Mouse (Mus musculus): Measurements from ENCODE around the gene Timm17b. TPM values are rescaled to one million over a fixed set of nuclear protein-coding genes. Genes with fewer than 3 reads are reported as not detected.

The Timm17b gene
- polyA plus RNA-seq, 1 experiment from 2014 or later, result 150 TPM

Other genes starting within 250 kb of the Timm17b start
- gene Prickle3, start 242.1 kb upstream of the Timm17b start, polyA plus RNA-seq (2014; fragmentation: Nextera tagmentation; extraction: Ambion mirVana), result 6.5 and 8.2 TPM in 2 replicates
- gene Plp2, start 228.0 kb upstream of the Timm17b start, polyA plus RNA-seq (2014; fragmentation: Nextera tagmentation; extraction: Ambion mirVana), result 238 TPM in 2 replicates
- gene Magix, start 218.1 kb upstream of the Timm17b start, polyA plus RNA-seq (2014; fragmentation: Nextera tagmentation; extraction: Ambion mirVana), result 0.39 and 0.57 TPM in 2 replicates
- 33.6 and 38.0 TPM in 2 replicates for gene Gpkow, start 202.2 kb upstream of the Timm17b start, polyA plus RNA-seq (2014; fragmentation: Nextera tagmentation; extraction: Ambion mirVana)
- 21.5 and 24.9 TPM in 2 replicates for gene Wdr45, start 185.0 kb upstream of the Timm17b start, polyA plus RNA-seq (2014; fragmentation: Nextera tagmentation; extraction: Ambion mirVana)
- gene Gm45208, start 177.1 kb upstream of the Timm17b start, polyA plus RNA-seq (2014; fragmentation: Nextera tagmentation; extraction: Ambion mirVana), result 0.42 TPM in 1 of 2 replicates, not detected in the other
- 81.0 and 81.1 TPM in 2 replicates for gene Praf2, start 170.9 kb upstream of the Timm17b start, polyA plus RNA-seq (2014; fragmentation: Nextera tagmentation; extraction: Ambion mirVana)
- gene Ccdc120, start 148.5 kb upstream of the Timm17b start, polyA plus RNA-seq (2014; fragmentation: Nextera tagmentation; extraction: Ambion mirVana), result 14.1 and 15.4 TPM in 2 replicates
- 18.5 and 19.7 TPM in 2 replicates for gene Tfe3, start 136.8 kb upstream of the Timm17b start, polyA plus RNA-seq (2014; fragmentation: Nextera tagmentation; extraction: Ambion mirVana)
- gene Gripap1, start 109.6 kb upstream of the Timm17b start, polyA plus RNA-seq (2014; fragmentation: Nextera tagmentation; extraction: Ambion mirVana), result 31.3 and 35.8 TPM in 2 replicates
- 1.6 and 2.2 TPM in 2 replicates for gene Kcnd1, start 77.1 kb upstream of the Timm17b start, polyA plus RNA-seq (2014; fragmentation: Nextera tagmentation; extraction: Ambion mirVana)
- gene Otud5, start 58.0 kb upstream of the Timm17b start, polyA plus RNA-seq (2014; fragmentation: Nextera tagmentation; extraction: Ambion mirVana), result 30.4 and 32.1 TPM in 2 replicates
- 5.8 and 7.5 TPM in 2 replicates for gene Pim2, start 21.1 kb upstream of the Timm17b start, polyA plus RNA-seq (2014; fragmentation: Nextera tagmentation; extraction: Ambion mirVana)
- 12.3 and 12.6 TPM in 2 replicates for gene Slc35a2, start 15.3 kb upstream of the Timm17b start, polyA plus RNA-seq (2014; fragmentation: Nextera tagmentation; extraction: Ambion mirVana)
- 90.5 and 99.5 TPM in 2 replicates for gene Pqbp1, start 88 bp upstream of the Timm17b start, polyA plus RNA-seq (2014; fragmentation: Nextera tagmentation; extraction: Ambion mirVana)
- gene Gm10491, start 8.5 kb downstream of the Timm17b start, polyA plus RNA-seq (2014; fragmentation: Nextera tagmentation; extraction: Ambion mirVana), result not detected in 2 replicates
- not detected in 2 replicates for gene Gm10490, start 10.2 kb downstream of the Timm17b start, polyA plus RNA-seq (2014; fragmentation: Nextera tagmentation; extraction: Ambion mirVana)
- 10.1 and 13.8 TPM in 2 replicates for gene Pcsk1n, start 20.5 kb downstream of the Timm17b start, polyA plus RNA-seq (2014; fragmentation: Nextera tagmentation; extraction: Ambion mirVana)
- gene Eras, start 29.2 kb downstream of the Timm17b start, polyA plus RNA-seq (2014; fragmentation: Nextera tagmentation; extraction: Ambion mirVana), result not detected in 2 replicates
- 22.4 and 24.3 TPM in 2 replicates for gene Hdac6, start 48.5 kb downstream of the Timm17b start, polyA plus RNA-seq (2014; fragmentation: Nextera tagmentation; extraction: Ambion mirVana)
- 0.43 and 0.80 TPM in 2 replicates for gene Gata1, start 78.7 kb downstream of the Timm17b start, polyA plus RNA-seq (2014; fragmentation: Nextera tagmentation; extraction: Ambion mirVana)
- gene Glod5, start 119.1 kb downstream of the Timm17b start, polyA plus RNA-seq (2014; fragmentation: Nextera tagmentation; extraction: Ambion mirVana), result not detected in 2 replicates
- 59.7 and 61.8 TPM in 2 replicates for gene Suv39h1, start 175.4 kb downstream of the Timm17b start, polyA plus RNA-seq (2014; fragmentation: Nextera tagmentation; extraction: Ambion mirVana)
- 0.35 and 0.51 TPM in 2 replicates for gene Was, start 191.1 kb downstream of the Timm17b start, polyA plus RNA-seq (2014; fragmentation: Nextera tagmentation; extraction: Ambion mirVana)
- gene Wdr13, start 233.5 kb downstream of the Timm17b start, polyA plus RNA-seq (2014; fragmentation: Nextera tagmentation; extraction: Ambion mirVana), result 23.3 and 27.0 TPM in 2 replicates
- gene Rbm3, start 246.5 kb downstream of the Timm17b start, polyA plus RNA-seq (2014; fragmentation: Nextera tagmentation; extraction: Ambion mirVana), result 537 and 553 TPM in 2 replicates